Mouse (Mus musculus) ES-E14 (cell line): ENCODE results near the gene Trim2.

Experiments
- HCFC1 ChIP-seq: IDR thresholded peaks from 2 replicates; pipeline ENCODE4 v1.6.1; 2012; ENCODE audit warnings: low read length, inconsistent platforms, borderline replicate concordance; ENCODE audit not compliant: insufficient read depth
- ZNF384 ChIP-seq: IDR thresholded peaks from 2 replicates; pipeline ENCODE4 v1.6.1; 2012; ENCODE audit warnings: low read depth, low read length, inconsistent platforms

GRCm38 (mm10) chr3:84324000-84324399, 17.3 kb upstream of the Trim2 start:
- TF ChIP-seq HCFC1 (no peak), ZNF384 (no peak)
